Mouse (Mus musculus) lung, postnatal 0 days (tissue): ENCODE results near the gene Ephx1.

Source experiments
- CTCF ChIP-seq: IDR thresholded peaks from 2 replicates; pipeline ENCODE4 v1.5.1; 2016; ENCODE audit warnings: antibody characterized with exemption, mild to moderate bottlenecking
- EP300 ChIP-seq: IDR thresholded peaks from 2 replicates; pipeline ENCODE4 v1.6.1; 2016; ENCODE audit warnings: antibody characterized with exemption, mild to moderate bottlenecking, control low read depth

DNA sequence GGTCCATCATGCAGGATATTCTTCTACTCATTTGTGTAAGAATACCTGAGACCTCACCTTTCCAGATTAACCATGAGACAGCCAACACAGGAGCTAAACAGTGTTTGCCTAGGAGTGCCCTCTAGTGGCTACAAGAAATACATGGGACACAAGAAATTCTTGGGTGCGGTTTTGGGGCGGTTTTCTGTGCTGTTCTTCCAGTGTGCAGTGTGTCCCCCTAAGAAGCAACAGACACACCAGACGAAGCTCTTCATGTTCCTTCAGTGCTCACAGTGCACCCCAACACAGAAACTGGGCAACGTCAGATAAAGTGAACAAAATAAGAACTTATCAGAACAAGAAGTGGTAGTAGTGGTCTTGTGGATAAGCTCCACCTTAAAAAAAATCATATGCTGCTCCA lies 18.9 kb upstream of the Ephx1 start:
- TF ChIP-seq EP300 (no peak), CTCF (peak; percentile 82)
